Mouse (Mus musculus) limb, embryonic 14.5 days (tissue): ENCODE measurements around the gene Ncapd2. TPM values are rescaled to one million over a fixed set of nuclear protein-coding genes. Genes with fewer than 3 reads are reported as not detected.

ENCODE experiments used
- ATAC-seq: fragments of 200-750 bp; cut with Nextera tagmentation; 2 replicates; pipeline ENCODE4 v1.8.0; 2017; ENCODE audit warnings: low read depth, moderate number of reproducible peaks, moderate TSS enrichment; ENCODE audit not compliant: low FRiP score
- DNase-seq: peaks from one replicate; pipeline ENCODE4 v3.0.0-alpha.2; 2015; ENCODE audit warnings: low spot score
- H3K27ac ChIP-seq: fragments of 300-500 bp; sonication (generic); replicated peaks from 2 replicates; pipeline ENCODE4 v1.5.1; 2014; ENCODE audit warnings: low read depth, mild to moderate bottlenecking, low read length, moderate library complexity, mixed read lengths
- H3K27me3 ChIP-seq: fragments of 300-500 bp; sonication (generic); 2 replicates; pipeline ENCODE4 v1.6.1; 2014; ENCODE audit warnings: low read length, mixed read lengths; ENCODE audit not compliant: control insufficient read depth, insufficient read depth
- H3K36me3 ChIP-seq: fragments of 300-500 bp; sonication (generic); 2 replicates; pipeline ENCODE4 v1.6.1; 2014; ENCODE audit warnings: mild to moderate bottlenecking, low read length, moderate library complexity, mixed read lengths; ENCODE audit not compliant: control insufficient read depth, insufficient read depth
- H3K4me1 ChIP-seq: fragments of 300-500 bp; sonication (generic); 2 replicates; pipeline ENCODE4 v1.6.1; 2014; ENCODE audit warnings: antibody characterized with exemption, low read length, mixed read lengths; ENCODE audit not compliant: control insufficient read depth, insufficient read depth
- H3K4me2 ChIP-seq: fragments of 300-500 bp; sonication (generic); replicated peaks from 2 replicates; pipeline ENCODE4 v1.6.1; 2014; ENCODE audit warnings: low read depth, mild to moderate bottlenecking, low read length, moderate library complexity; ENCODE audit not compliant: severe bottlenecking
- H3K4me3 ChIP-seq: fragments of 300-500 bp; sonication (generic); replicated peaks from 2 replicates; pipeline ENCODE4 v1.5.1; 2014; ENCODE audit warnings: low read length
- H3K9ac ChIP-seq: fragments of 300-500 bp; sonication (generic); 2 replicates; pipeline ENCODE4 v1.6.1; 2014; ENCODE audit warnings: mild to moderate bottlenecking, low read depth, low read length, moderate library complexity; ENCODE audit not compliant: severe bottlenecking
- H3K9me3 ChIP-seq: fragments of 300-500 bp; sonication (generic); 2 replicates; pipeline ENCODE4 v1.6.1; 2016; ENCODE audit warnings: low read length; ENCODE audit not compliant: control insufficient read depth
- POLR2A ChIP-seq: fragments of 200-500 bp; IDR thresholded peaks from 2 replicates; pipeline ENCODE4 v1.8.0; 2012; ENCODE audit warnings: inconsistent platforms, mild to moderate bottlenecking, moderate library complexity, borderline replicate concordance; ENCODE audit not compliant: insufficient read depth, insufficient read length; ENCODE audit errors: extremely low read depth
- WGBS: fragments of 180-500 bp; shearing (Covaris S2); extraction: QIAGEN DNeasy Blood & Tissue Kit; methylation state at CpG from one replicate; pipeline ENCODE4 v1.1.7; 2014; 5-methylcytosine and 5-hydroxymethylcytosine counted together
- polyA plus RNA-seq, 2 experiments: library from polyadenylated mRNA; depleted of rRNA in 1 of 2; stranded (reverse) in 1 of 2; unstranded in 1 of 2; fragments of >200 nt; fragmentation: Nextera tagmentation in 1 of 2; extraction: Ambion mirVana in 1 of 2; gene quantifications; 2 replicates each; pipeline versions ENCODE4 v1.2.1 to v1.2.3; 2012 to 2014

Gene Ncapd2
- polyA plus RNA-seq, 2 experiments: 82.9 to 250 TPM

- Histone ChIP-seq H3K4me1 (peaks cover 20% of the 10 kb centered on the region), H3K9ac (peak overlapping the region; percentile 87), H3K27ac (peak overlapping the region; percentile 89), H3K4me3 (peak overlapping the region; percentile 71), H3K36me3 (peaks cover 44% of the 10 kb centered on the region), H3K27me3 (no peaks in the 10 kb centered on the region), H3K9me3 (no peaks in the 10 kb centered on the region), H3K4me2 (peak overlapping the region; percentile 90)
- 3% methylated on average over 26 of the region's 35 CpGs for WGBS
- DNase-seq (peak; percentile 36), ATAC-seq (peak; percentile 47)
- TF ChIP-seq POLR2A: no peak
Observed at GRCm38 (mm10) chr6:125145479-125145951, 46.0 kb downstream of the Ncapd2 start.

- Histone ChIP-seq H3K9ac (peak within 1 kb of the TSS; percentile 87), H3K27me3 (no peaks in the 10 kb centered on the region), H3K9me3 (no peaks in the 10 kb centered on the region), H3K36me3 (peaks cover 49% of the 10 kb centered on the region), H3K27ac (peak within 1 kb of the TSS; percentile 89), H3K4me1 (peaks cover 20% of the 10 kb centered on the region), H3K4me3 (peak within 1 kb of the TSS; percentile 71), H3K4me2 (peak within 1 kb of the TSS; percentile 90)
- ATAC-seq (peak; percentile 89), DNase-seq (peak; percentile 90)
- 0 out of 2 replicates have a peak, but pooled peaks have one; percentile 26 for TF ChIP-seq POLR2A
- under 1% methylated on average over 16 of the region's 16 CpGs for WGBS
Observed at GRCm38 (mm10) chr6:125145001-125145400, 46.5 kb downstream of the Ncapd2 start, which contains the start of gene Iffo1. Gene Iffo1, plus strand, starts transcription at chr6:125145241.

- Histone ChIP-seq H3K9me3 (no peaks in the 10 kb centered on the region), H3K4me2 (no peak overlapping the region), H3K27ac (no peak overlapping the region), H3K9ac (no peak overlapping the region), H3K27me3 (no peaks in the 10 kb centered on the region), H3K4me3 (no peak overlapping the region), H3K4me1 (peaks cover 20% of the 10 kb centered on the region), H3K36me3 (peaks cover 57% of the 10 kb centered on the region)
- WGBS: 79% methylated on average over 9 of the region's 9 CpGs
- ATAC-seq (no peak), DNase-seq (no peak)
- TF ChIP-seq POLR2A: no peak
Observed at GRCm38 (mm10) chr6:125143904-125144303, 47.6 kb downstream of the Ncapd2 start.

- Histone ChIP-seq H3K9me3 (no peaks in the 10 kb centered on the region), H3K36me3 (peaks cover 59% of the 10 kb centered on the region), H3K4me3 (no peak overlapping the region), H3K4me1 (peaks cover 19% of the 10 kb centered on the region), H3K27me3 (no peaks in the 10 kb centered on the region), H3K9ac (no peak overlapping the region), H3K27ac (no peak overlapping the region), H3K4me2 (no peak overlapping the region)
- WGBS: 74% methylated on average over 3 of the region's 3 CpGs
- no peak for DNase-seq
- no peak for TF ChIP-seq POLR2A
- ATAC-seq: no peak
Observed at GRCm38 (mm10) chr6:125143128-125143527, 48.4 kb downstream of the Ncapd2 start.

- no peak overlapping the region for H3K9ac ChIP-seq
- no peak for TF ChIP-seq POLR2A
- no peak for DNase-seq
- H3K4me3 ChIP-seq: no peak overlapping the region
- 86% methylated on average over 8 of the region's 8 CpGs for WGBS
- H3K27ac ChIP-seq: no peak overlapping the region
- H3K27me3 ChIP-seq: no peaks in the 10 kb centered on the region
- no peak overlapping the region for H3K4me2 ChIP-seq
- no peak for ATAC-seq
- H3K36me3 ChIP-seq: peaks cover 65% of the 10 kb centered on the region
- peaks cover 15% of the 10 kb centered on the region for H3K4me1 ChIP-seq
- no peaks in the 10 kb centered on the region for H3K9me3 ChIP-seq
Observed at GRCm38 (mm10) chr6:125142436-125142835, 49.1 kb downstream of the Ncapd2 start.
